ENCODE assay signal across 9 mouse cellular contexts in the genomic region with DNA sequence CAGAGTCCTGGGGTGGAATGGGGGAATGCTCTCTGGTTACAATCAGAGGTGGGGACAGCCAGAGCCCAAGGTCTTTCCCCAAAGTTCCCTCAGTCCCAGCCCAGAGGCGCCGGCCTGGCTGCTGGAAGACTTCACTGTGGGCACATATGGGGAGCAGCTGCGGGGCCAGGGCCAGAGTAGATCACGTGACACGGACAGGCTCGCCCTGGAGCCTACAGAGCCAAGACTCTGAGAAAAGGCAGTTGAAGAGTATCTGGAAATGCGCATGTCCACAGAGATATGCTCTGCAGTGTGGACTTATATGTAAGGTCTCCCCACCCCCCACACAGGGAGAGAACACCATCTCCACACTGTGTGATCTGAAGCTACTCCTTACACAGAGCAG. TPM values are rescaled to one million over a fixed set of nuclear protein-coding genes. Genes with fewer than 3 reads are reported as not detected.
A peak's percentile ranks its signal among the peaks of the same experiment; 100 is the strongest.
DNase-seq lines count a peak whose midpoint lies in the region; ATAC-seq and TF ChIP-seq lines count a peak whose summit lies in the region.
"Had no signal": no experiment of that assay in that cellular context is flagged by ENCODE, and none has a peak within 500 bp of the region (broad histone marks: within the 10 kb centered on the region; RNA-seq: fewer than 3 reads in every experiment).

No protein-coding gene starts in this region.

- no peak overlapping the region for H3K4me3 ChIP-seq in heart, embryonic 13.5 days
- no peak overlapping the region for H3K4me3 ChIP-seq in kidney, postnatal 0 days (replicated peaks; ENCODE audit: low read depth, low read length)
- H3K4me3 ChIP-seq: megakaryocyte, embryonic 14.5 days had no signal

- H3K9me3 ChIP-seq in heart, embryonic 13.5 days: no peaks in the 10 kb centered on the region
- no peaks in the 10 kb centered on the region for H3K9me3 ChIP-seq in kidney, postnatal 0 days (replicated peaks; ENCODE audit: low read length)
- H3K9me3 ChIP-seq: megakaryocyte, embryonic 14.5 days had no signal

- TF ChIP-seq CTCF in kidney, postnatal 0 days (IDR thresholded peaks at IDR 0.05; ENCODE audit: low read depth): no peak

- WGBS in heart, embryonic 13.5 days: 15% methylated on average over 7 of the region's 7 CpGs
- 28% methylated on average over 7 of the region's 7 CpGs for WGBS in kidney, postnatal 0 days

- peak overlapping the region; percentile 12 for H3K4me2 ChIP-seq in heart, embryonic 13.5 days
- no peak overlapping the region for H3K4me2 ChIP-seq in kidney, postnatal 0 days (ENCODE audit: low read length)

- no peaks in the 10 kb centered on the region for H3K27me3 ChIP-seq in heart, embryonic 13.5 days (replicated peaks)
- H3K27me3 ChIP-seq in kidney, postnatal 0 days (ENCODE audit: insufficient read depth, low read length): no peaks in the 10 kb centered on the region

- peaks cover 68% of the 10 kb centered on the region for H3K4me1 ChIP-seq in heart, embryonic 13.5 days
- peaks cover 35% of the 10 kb centered on the region for H3K4me1 ChIP-seq in kidney, postnatal 0 days (replicated peaks; ENCODE audit: insufficient read depth, low read length)

- peak overlapping the region; percentile 86 for H3K27ac ChIP-seq in heart, embryonic 13.5 days (replicated peaks)
- H3K27ac ChIP-seq in kidney, postnatal 0 days: peak overlapping the region; percentile 84

- H3K36me3 ChIP-seq in heart, embryonic 13.5 days: no peaks in the 10 kb centered on the region
- no peaks in the 10 kb centered on the region for H3K36me3 ChIP-seq in kidney, postnatal 0 days (ENCODE audit: insufficient read depth, low read length)

- peak overlapping the region; percentile 53 for H3K9ac ChIP-seq in heart, embryonic 13.5 days
- 0 out of 2 replicates have a peak overlapping the region, but pooled peaks have one; percentile 35 for H3K9ac ChIP-seq in kidney, postnatal 0 days (ENCODE audit: low read depth, low read length)

- peak; percentile 71 for ATAC-seq in heart, embryonic 13.5 days (ENCODE audit: extremely low read depth, insufficient number of reproducible peaks, low FRiP score, low TSS enrichment)
- peak; percentile 65 for ATAC-seq in kidney, postnatal 0 days (replicated peaks; ENCODE audit: low FRiP score, low read depth)

- DNase-seq in 3T3-L1 (ENCODE audit: low read depth, low spot score): peak; percentile 96
- DNase-seq in adrenal gland, postnatal 14 days: peak; percentile 86
- DNase-seq in kidney, postnatal 0 days (ENCODE audit: low spot score): peak; percentile 72
- peak; percentile 57 for DNase-seq in lung, postnatal 36 days
- no peak for DNase-seq in thymus, postnatal 14 days
- DNase-seq in cerebellum, postnatal 36 days: no peak
- DNase-seq in T-cell, adult 2 months (ENCODE audit: low spot score): no peak

RNA-seq across cellular contexts. Expression of gene Id1, which starts 6.4 kb away (rescaled TPM):
- 136 and 138 TPM in 2 replicates for total RNA-seq in adrenal gland, postnatal 14 days (2021)
- polyA plus RNA-seq in heart, embryonic 13.5 days (2015; fragmentation: Nextera tagmentation; extraction: Ambion mirVana): 56.7 and 58.8 TPM in 2 replicates
- polyA plus RNA-seq in kidney, postnatal 0 days (2015; fragmentation: Nextera tagmentation; extraction: Ambion mirVana): 170 and 194 TPM in 2 replicates

RNA-seq across cellular contexts. Expression of gene Cox4i2, which starts 24.3 kb away (rescaled TPM):
- total RNA-seq in adrenal gland, postnatal 14 days (2021): 6.3 and 7.7 TPM in 2 replicates
- polyA plus RNA-seq in heart, embryonic 13.5 days (2015; fragmentation: Nextera tagmentation; extraction: Ambion mirVana): 11.8 and 13.4 TPM in 2 replicates
- 15.8 and 16.3 TPM in 2 replicates for polyA plus RNA-seq in kidney, postnatal 0 days (2015; fragmentation: Nextera tagmentation; extraction: Ambion mirVana)

RNA-seq across cellular contexts. Expression of gene Mcts2, which starts 42.8 kb away (rescaled TPM):
- total RNA-seq in adrenal gland, postnatal 14 days (2021): 26.6 and 28.0 TPM in 2 replicates
- 23.0 and 25.3 TPM in 2 replicates for polyA plus RNA-seq in heart, embryonic 13.5 days (2015; fragmentation: Nextera tagmentation; extraction: Ambion mirVana)
- polyA plus RNA-seq in kidney, postnatal 0 days (2015; fragmentation: Nextera tagmentation; extraction: Ambion mirVana): 33.9 and 36.6 TPM in 2 replicates

Comparison
In these comparisons a context has a peak if more than half of its experiments do, and no peak if none do; other contexts are left out.
1. DNase-seq: peak in 3T3-L1 (single experiment), adrenal gland, postnatal 14 days (single experiment), kidney, postnatal 0 days (single experiment) and lung, postnatal 36 days (single experiment); none in thymus, postnatal 14 days (single experiment), cerebellum, postnatal 36 days (0 of 2) and T-cell, adult 2 months (single experiment).